ENCODE assay signal across 10 mouse cellular contexts in the genomic region with DNA sequence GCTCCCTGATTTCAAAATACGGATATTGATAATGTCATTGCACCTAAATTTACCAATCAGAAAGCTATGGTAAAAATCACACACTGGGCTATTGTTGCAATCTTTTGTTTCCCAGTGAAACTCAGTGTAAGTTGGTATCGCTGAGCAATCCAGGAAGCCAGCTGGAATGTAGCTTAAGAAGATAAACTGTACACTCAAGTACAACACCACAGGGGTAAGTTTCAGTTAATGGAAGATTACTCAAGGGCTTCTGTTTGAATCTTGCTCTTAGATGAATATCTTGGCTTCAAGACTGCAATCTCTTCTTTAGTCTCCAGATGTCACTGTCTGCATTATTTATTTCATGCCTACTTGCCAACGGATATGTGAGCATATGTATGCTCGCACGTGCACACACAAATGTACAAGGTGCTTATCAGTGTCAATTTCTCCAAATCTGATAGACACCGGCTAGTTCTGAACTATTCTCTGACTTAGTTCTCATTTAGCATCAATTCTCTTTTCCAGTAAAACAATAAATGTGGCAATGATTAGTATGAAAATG.
A peak's percentile ranks its signal among the peaks of the same experiment; 100 is the strongest.
DNase-seq lines count a peak whose midpoint lies in the region; ATAC-seq and TF ChIP-seq lines count a peak whose summit lies in the region.
"Had no signal": no experiment of that assay in that cellular context is flagged by ENCODE, and none has a peak within 500 bp of the region (broad histone marks: within the 10 kb centered on the region; RNA-seq: fewer than 3 reads in every experiment).

No protein-coding gene starts in this region.

- peak; percentile 36; the same call in 1 of the 2 replicates for TF ChIP-seq CTCF in brain, embryonic 14.5 days (IDR thresholded peaks at IDR 0.05; ENCODE audit: borderline replicate concordance, extremely low read depth, insufficient read depth, insufficient read length)

- H3K9ac ChIP-seq in hindbrain, embryonic 14.5 days = no peak overlapping the region
- H3K9ac ChIP-seq: heart, embryonic 13.5 days had no signal

- no peaks in the 10 kb centered on the region for H3K4me1 ChIP-seq in hindbrain, embryonic 14.5 days (replicated peaks; ENCODE audit: control insufficient read depth, insufficient read depth, low read length)
- H3K4me1 ChIP-seq: heart, embryonic 13.5 days had no signal

- TF ChIP-seq POLR2A in brain, embryonic 14.5 days (IDR thresholded peaks at IDR 0.05; ENCODE audit: borderline replicate concordance, extremely low read depth, insufficient read depth, insufficient read length, poor library complexity, severe bottlenecking) = no peak

- no peak overlapping the region for H3K4me2 ChIP-seq in hindbrain, embryonic 14.5 days (replicated peaks)
- H3K4me2 ChIP-seq: heart, embryonic 13.5 days had no signal

- H3K27me3 ChIP-seq in hindbrain, embryonic 14.5 days (ENCODE audit: control insufficient read depth, insufficient read depth, low read length) = no peaks in the 10 kb centered on the region
- no peaks in the 10 kb centered on the region for H3K27me3 ChIP-seq in splenic B cell, adult 2 months (ENCODE audit: control insufficient read depth, insufficient read depth, low read length, poor library complexity, severe bottlenecking)
- H3K27me3 ChIP-seq: heart, embryonic 13.5 days had no signal

- intact Hi-C loops in left cerebral cortex, postnatal 36 days (cut with DNase I) = loop anchor here (1.0 to 10.0 kb wide), 4 partner anchors 477 to 947 kb away; partner anchors contain the start of gene Zfand5

- no peaks in the 10 kb centered on the region for H3K36me3 ChIP-seq in hindbrain, embryonic 14.5 days (replicated peaks; ENCODE audit: control insufficient read depth, insufficient read depth)
- no peaks in the 10 kb centered on the region for H3K36me3 ChIP-seq in splenic B cell, adult 2 months (ENCODE audit: control insufficient read depth, insufficient read depth, low read length, poor library complexity, severe bottlenecking)
- H3K36me3 ChIP-seq: heart, embryonic 13.5 days had no signal

- DNase-seq in CD4-positive, CD25-positive, alpha-beta regulatory T cell, adult 2 months (ENCODE audit: low read depth, low spot score) = peak; percentile 35
- peak; percentile 40 for DNase-seq in left cerebral cortex, adult 11 months (ENCODE audit: low spot score)
- no peak for DNase-seq in left cerebral cortex, postnatal 36 days (ENCODE audit: low spot score in 2 of 2)
- peak; percentile 86 for DNase-seq in brain, embryonic 14.5 days (ENCODE audit: low read depth)
- peak; percentile 84 for DNase-seq in hindbrain, embryonic 14.5 days (ENCODE audit: low spot score)
- peak; percentile 46 for DNase-seq in splenic B cell, adult 2 months (ENCODE audit: low read depth, low spot score)
- DNase-seq in urinary bladder, postnatal 4 days (ENCODE audit: low spot score in 2 of 2) = no peak

- no peak overlapping the region for H3K27ac ChIP-seq in hindbrain, embryonic 14.5 days
- H3K27ac ChIP-seq: heart, embryonic 13.5 days had no signal

- no peaks in the 10 kb centered on the region for H3K9me3 ChIP-seq in hindbrain, embryonic 14.5 days (ENCODE audit: control insufficient read depth, low read length)
- H3K9me3 ChIP-seq: heart, embryonic 13.5 days had no signal

- 38% methylated on average over 6 of the region's 6 CpGs for WGBS in hindbrain, embryonic 14.5 days

- no peak overlapping the region for H3K4me3 ChIP-seq in hindbrain, embryonic 14.5 days (replicated peaks; ENCODE audit: low read length)
- H3K4me3 ChIP-seq: heart, embryonic 13.5 days; myocyte had no signal

- ATAC-seq in CD4-positive, CD25-positive, alpha-beta regulatory T cell, adult 4 months = no peak
- peak; percentile 74 for ATAC-seq in hindbrain, embryonic 14.5 days (ENCODE audit: low FRiP score)

Comparison
In these comparisons a context has a peak if more than half of its experiments do, and no peak if none do; other contexts are left out.
1. DNase-seq: peak in CD4-positive, CD25-positive, alpha-beta regulatory T cell, adult 2 months (single experiment), left cerebral cortex, adult 11 months (single experiment), brain, embryonic 14.5 days (single experiment), hindbrain, embryonic 14.5 days (single experiment) and splenic B cell, adult 2 months (single experiment); none in left cerebral cortex, postnatal 36 days (0 of 2) and urinary bladder, postnatal 4 days (0 of 2).